Mouse (Mus musculus) retina, postnatal 7 days (tissue): ENCODE data around the gene Ptpre.
"Not testable (repeated sequence)": the region's sequence is repeated elsewhere in the genome, so short reads cannot be mapped to it uniquely, and the experiment has no call there.

Experiments used
- DNase-seq: peaks from one replicate; pipeline ENCODE4 v3.0.0-alpha.2; 2012; ENCODE audit warnings: low read depth, low spot score

The Ptpre gene

DNA sequence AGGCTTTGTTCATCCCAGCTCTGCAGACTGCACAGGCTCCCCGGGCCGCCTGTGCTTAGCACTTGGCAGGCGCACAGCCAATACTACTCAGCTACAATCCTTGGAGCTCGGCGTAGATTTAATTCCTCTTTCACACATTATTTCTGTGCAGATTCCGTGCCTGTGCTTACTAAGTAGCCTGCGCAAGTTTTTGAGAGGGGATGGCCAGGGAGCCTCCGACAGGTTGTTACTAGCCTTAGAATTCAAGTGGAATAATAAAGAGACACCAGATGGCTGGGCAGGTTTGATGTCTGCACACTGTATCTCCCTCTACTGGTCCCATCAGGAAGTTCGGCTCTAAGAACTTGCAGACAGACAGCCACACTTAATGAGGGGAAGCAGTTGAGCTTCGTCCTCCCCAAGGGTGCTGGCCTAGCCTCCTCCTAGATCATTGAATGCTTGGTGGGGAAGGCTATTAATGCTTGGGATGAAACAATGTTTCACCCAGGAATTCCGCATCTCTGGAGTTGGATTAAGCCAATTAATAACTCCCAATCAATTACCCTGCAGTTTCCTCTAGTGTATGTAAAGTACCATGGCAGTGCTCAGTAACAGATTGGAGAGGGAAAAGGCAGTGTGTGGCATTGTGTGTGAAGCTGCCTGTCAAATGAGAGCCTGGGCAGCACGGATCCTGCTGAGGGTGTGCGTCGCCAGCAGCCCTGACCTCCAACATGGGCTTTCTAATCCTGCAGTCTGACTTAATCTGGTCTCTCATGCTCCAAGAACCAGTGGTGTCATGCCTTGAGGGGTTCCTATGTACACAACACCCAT is 104.6 kb downstream of the Ptpre start:
- DNase-seq = peak; percentile 20

- no peak for DNase-seq
Observed at GRCm38 (mm10) chr7:135644452-135644851, 107.2 kb downstream of the Ptpre start.

DNA sequence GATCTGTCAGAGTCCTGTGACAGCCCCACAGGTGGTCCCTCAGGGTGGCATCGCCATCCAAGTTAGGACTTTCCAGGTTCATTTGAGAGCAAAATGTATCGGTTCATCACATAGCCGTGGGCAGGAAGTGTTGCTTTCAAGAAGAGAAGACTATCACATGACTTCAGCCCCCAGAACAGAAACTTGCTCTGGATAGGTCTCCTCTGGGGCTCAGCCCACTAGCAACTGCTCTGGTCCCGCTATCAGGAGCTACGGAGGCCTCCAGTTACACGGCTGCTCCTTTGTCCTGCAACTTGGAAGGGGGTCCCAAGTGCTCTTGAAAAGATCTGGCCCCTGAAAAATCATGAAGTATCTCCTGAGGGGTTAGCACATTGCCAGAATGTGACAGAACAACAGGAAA is 109.7 kb downstream of the Ptpre start:
- no peak for DNase-seq

DNA sequence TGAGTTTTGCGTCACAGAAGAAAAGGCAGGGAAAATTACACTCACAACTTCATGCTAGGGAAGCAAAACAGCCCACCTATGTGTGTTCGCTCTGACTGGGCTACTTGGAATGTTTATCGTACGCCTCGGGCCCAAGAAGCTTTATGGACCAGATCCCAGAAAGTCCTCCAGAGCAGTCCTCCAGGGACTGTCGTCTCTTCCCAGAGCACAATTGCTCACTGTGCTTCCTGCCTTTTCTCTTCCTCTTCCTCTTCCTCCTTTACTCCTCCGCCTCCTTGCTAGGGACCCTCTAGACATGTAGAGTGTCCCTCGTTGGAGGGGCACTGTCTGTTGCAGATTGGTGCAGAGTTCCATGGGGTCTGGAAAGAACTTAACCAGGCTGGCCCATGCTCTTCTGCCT is 111.5 kb downstream of the Ptpre start:
- no peak for DNase-seq

DNA sequence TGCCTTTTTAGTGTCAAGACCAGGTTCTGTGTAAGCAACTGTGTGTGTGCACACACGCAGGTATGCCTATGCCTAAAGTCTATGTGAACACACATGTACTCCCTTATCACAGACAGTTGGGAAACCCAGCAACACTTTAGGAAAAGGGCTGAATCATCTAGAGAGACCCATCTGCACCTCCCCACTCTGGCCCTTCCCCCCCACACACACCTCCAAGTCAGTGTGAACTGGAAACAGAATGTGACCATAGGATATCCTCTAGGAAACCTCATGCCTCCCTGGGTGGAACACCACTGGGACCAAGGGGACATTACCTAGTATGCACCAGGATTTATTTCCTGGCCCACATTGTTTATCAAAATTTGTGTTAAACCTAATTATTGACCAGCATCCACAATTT is 112.0 kb downstream of the Ptpre start:
- DNase-seq = no peak

DNA sequence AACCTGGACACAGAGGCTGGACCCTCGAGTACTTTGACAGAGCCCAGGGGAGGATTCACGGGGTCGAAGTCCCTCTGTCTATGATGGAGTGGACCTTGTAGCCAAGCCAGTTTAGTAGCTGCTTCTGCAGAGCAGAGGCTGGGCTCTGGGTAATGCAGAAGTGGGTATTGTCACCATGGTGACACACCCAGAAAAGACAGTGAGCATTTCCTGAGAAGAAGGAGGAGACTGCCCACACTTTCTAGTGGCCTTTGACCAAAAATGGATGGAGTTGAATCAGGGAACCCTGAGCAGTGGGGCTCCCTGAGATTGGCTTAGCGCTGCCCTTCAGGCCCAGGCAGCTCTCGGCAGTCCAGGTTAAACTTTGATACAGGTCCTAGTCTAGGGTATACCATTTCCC is 112.8 kb downstream of the Ptpre start:
- DNase-seq = no peak

GRCm38 (mm10) chr7:135651831-135652511 is 114.7 kb downstream of the Ptpre start:
- no peak for DNase-seq

DNA sequence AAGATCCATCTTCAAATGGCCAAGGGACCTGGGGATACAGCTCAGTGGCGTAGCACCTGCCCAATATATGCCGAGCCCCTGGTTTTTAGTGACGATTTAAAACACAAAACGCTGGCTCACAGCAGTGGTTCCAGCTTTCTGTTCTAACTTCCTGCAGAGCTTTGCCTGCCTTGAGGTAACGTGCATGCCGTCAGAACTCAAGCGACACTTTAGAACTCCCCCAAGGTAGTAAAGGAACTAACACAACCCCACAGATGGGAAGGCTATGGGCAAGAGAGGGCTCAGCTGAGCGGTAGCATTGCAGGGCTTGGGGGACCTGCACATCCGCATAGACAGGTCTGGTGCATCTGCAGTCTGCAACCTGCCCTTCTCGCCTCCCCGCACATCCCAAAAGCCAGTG is 115.5 kb downstream of the Ptpre start:
- DNase-seq = no peak

DNA sequence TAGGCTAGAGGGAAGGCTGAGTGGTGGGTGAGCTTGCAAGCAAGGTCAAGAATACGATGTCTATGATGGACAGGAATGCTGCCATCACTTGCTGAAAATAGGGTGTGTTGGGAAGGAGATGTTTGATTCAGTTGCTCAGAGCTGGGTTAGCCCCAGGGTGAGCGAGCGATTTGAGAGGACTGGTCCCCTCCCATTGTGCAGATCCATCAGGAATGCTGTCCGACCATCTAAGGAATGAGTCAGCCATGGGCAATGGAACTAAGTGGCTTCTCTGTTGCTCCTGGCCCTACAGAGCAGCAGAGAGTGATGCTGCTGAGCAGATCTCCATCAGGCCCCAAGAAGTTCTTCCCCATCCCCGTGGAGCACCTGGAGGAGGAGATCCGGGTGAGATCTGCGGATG is 116.3 kb downstream of the Ptpre start:
- DNase-seq = no peak

GRCm38 (mm10) chr7:135654288-135654687 is 117.0 kb downstream of the Ptpre start:
- no peak for DNase-seq

DNA sequence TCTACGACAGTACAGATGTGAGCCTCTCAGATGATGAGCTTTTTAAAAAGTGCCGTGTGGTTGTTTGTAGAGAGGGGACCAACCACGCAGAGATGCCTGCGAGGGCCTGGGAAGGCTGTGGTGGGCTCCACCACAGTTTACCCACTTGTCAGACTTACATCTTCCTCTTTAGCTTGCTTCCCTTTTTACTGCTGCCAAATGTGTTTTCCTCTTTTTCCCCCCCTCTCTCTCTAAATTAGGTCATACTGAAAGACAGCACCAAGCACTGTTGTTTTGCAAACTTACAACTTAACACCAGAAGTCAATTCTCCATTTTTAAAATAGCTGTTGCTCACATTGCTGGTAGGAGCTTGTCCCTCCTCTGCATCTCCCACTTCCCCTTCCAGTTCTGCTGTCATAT is 117.8 kb downstream of the Ptpre start:
- no peak for DNase-seq

GRCm38 (mm10) chr7:135658150-135658549 is 120.9 kb downstream of the Ptpre start:
- DNase-seq = no peak

- no peak for DNase-seq
Observed at GRCm38 (mm10) chr7:135659314-135659935, 122.1 kb downstream of the Ptpre start.

DNA sequence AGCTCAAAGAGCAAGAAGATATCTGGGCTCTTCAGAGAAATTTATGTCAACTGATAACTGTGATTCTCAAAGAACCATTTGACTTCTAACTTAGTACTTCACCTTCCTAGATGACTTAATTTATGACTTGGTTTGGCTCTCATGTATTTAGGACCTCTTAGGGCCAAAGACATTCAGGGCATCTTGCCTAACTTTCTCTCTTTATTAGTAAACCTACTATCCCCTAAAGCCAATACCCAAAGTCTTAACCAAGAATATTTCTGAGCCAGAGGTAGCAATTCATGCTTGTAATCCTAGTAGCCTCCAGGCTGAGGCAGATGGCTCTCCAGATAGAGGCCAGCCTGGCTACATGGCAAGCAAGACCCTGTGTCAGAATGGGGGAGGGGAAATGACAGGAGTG is 123.0 kb downstream of the Ptpre start:
- DNase-seq = no peak

- DNase-seq = no peak
Observed at GRCm38 (mm10) chr7:135664211-135664610, 126.9 kb downstream of the Ptpre start.

GRCm38 (mm10) chr7:135666314-135666713 is 129.0 kb downstream of the Ptpre start:
- no peak for DNase-seq

DNA sequence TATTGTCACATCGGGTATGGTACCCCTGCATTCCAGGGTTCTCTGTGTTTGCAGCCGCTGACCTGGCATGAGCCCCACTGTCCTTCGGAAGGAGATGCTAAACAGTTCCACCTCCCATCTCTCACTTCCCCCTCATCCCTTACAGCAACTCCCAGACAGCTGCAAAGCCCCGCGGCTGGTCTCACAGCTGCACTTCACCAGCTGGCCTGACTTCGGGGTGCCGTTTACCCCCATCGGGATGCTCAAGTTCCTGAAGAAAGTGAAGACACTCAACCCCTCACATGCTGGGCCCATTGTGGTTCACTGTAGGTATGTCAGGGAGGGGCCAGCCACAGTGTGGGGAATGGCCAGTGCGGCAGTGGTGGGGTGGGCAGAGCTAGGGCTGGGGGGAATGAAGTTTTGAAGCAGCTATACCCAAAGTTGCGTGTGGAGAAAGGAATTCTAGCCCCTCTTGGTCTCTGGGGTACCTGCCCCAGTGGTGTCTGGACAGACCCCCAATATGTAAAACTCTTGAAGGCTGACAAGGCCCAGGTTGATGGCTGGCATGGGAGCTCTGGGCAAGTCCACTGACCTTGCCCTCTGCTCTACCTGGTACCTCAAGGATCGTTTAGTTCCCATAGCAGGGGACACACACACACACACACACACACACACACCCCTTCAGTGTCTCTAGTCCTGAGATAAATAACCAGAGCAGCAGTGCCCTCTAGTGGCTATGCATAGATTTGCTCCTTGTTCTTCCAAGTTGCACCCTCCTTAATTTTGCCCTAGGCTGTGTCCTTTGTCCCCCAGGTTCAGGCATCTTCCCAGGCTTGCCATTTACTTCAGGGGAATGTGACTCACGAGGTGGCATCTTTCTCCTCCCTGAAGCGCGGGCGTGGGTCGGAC is 131.8 kb downstream of the Ptpre start:
- DNase-seq = peak; percentile 60

GRCm38 (mm10) chr7:135673576-135673975 is 136.3 kb downstream of the Ptpre start:
- DNase-seq = no peak

DNA sequence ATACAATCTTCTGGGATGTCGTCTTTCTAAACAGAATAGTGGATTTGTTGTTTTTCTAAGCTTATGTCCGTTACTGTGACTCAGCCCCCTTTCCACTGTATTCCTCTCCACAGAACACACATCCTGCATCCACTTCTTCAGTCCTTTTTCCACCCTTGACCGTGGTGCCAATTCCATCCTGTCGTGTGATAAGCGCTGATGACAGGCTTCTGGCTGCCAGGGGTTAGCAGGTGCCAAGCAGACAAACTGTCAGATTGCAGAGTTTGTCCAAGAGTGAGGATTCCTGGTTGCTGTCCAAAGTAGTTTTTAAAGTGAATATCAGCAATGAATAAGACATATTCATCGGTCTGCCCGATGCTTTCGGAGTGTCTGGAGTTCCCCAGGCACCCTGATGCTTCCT is 139.4 kb downstream of the Ptpre start:
- DNase-seq = no peak

DNA sequence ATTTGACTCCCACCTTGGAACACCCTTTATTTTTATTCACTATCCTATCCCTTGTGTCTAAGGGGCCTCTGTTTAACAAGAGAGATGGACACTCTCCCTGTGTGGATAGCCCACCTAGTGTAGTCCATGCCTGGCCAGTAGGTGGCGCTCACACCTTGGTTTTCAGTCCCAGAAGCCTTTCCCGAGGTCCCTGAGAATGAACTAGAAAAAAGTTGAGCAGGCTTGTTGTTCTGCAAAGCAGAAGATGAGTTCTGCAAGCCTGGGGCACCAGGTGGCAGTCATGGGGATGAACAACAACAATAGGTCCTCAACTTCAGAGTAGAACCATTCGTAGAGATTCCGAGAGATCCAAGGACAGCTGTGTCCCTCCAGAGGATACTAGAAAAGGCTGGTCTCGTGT is 143.1 kb downstream of the Ptpre start:
- DNase-seq = no peak

GRCm38 (mm10) chr7:135684098-135684497 is 146.8 kb downstream of the Ptpre start:
- not testable (repeated sequence) for DNase-seq

DNA sequence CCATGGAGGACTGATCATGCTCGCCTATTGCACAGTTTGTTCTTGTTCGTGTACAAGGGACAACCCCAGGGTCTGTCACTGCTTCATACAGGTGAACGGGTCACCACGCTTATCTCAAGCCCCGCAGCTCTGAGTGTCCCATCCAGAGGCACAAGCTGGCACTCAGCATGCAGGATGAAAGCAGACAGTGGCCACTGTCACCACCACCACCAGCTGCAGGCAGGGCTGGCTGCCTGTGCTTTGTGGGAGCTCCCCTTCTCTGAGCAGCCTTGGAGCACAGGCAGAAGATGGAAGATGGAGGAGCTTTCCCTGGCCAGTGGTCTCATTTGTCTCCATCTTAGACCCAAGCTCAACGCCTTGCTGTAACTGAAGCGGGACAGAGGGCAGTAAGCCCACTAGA is 147.7 kb downstream of the Ptpre start:
- no peak for DNase-seq
